Mouse (Mus musculus): ENCODE measurements at regions not wholly inside any gene's neighbourhood (a gene's known extent, or its start where the extent isn't known, plus 50 kb on each side); places are given as distances from the start of the nearest gene placed in this dataset.

DNA sequence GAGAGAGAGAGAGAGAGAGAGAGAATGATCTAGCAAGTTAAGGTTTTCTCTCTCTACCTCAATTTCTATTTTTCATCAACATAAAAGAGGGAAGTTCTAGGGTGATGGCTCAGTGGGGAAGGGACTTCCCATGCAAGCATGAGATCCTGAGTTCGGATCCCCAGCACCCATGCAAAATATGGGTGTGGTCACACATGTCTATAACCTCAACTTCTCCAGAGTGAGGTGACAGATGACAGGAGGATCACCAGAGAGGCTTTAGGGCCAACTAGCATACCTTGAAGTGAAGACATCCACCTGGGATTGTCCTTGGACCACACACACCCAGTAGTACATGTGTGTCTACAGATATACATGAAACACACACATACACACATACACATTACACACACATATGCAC, 306.7 kb upstream of the Kazn start:
- Histone ChIP-seq H3K36me3 (no peaks in the 10 kb centered on the region), H3K27ac (no peak overlapping the region), H3K9ac (replicated peaks) (no peak overlapping the region), H3K4me1 (replicated peaks) (peaks cover 13% of the 10 kb centered on the region), H3K27me3 (no peaks in the 10 kb centered on the region), H3K4me3 (replicated peaks) (no peak overlapping the region), H3K4me2 (no peak overlapping the region), H3K9me3 (no peaks in the 10 kb centered on the region)
- WGBS, result 90% methylated on average over 1 of the region's 1 CpGs
- no peak for ATAC-seq (ENCODE audit: insufficient number of reproducible peaks, insufficient read depth, low FRiP score, low TSS enrichment, low read depth)

DNA sequence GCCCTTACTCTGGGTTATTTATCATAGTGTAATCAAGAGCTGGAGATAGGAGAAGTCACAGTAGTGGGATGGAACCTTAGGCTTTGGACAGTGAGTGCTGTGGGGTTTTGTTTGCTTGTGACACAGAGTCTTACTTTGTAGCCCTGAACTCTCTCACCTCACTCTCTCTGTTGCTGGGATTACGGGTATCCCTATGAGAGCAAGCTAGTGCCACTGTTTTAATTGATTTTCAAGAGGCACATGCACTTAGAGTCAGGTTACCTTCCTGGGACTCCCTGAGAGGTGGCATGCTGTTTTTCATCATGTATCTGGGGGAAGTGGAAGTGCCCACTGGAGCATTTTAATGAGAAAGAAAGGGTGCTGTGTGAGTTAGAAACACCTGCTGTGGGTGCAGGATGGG, 306.0 kb upstream of the Kazn start:
- no peaks in the 10 kb centered on the region for H3K36me3 ChIP-seq
- H3K27ac ChIP-seq, result no peak overlapping the region
- no peaks in the 10 kb centered on the region for H3K9me3 ChIP-seq
- no peak overlapping the region for H3K4me3 ChIP-seq (replicated peaks)
- H3K27me3 ChIP-seq, result no peaks in the 10 kb centered on the region
- no peak overlapping the region for H3K4me2 ChIP-seq
- H3K4me1 ChIP-seq (replicated peaks), result peaks cover 13% of the 10 kb centered on the region
- no peak overlapping the region for H3K9ac ChIP-seq (replicated peaks)
- no peak for ATAC-seq (ENCODE audit: insufficient number of reproducible peaks, insufficient read depth, low FRiP score, low TSS enrichment, low read depth)
- WGBS, result 31% methylated on average over 1 of the region's 1 CpGs

DNA sequence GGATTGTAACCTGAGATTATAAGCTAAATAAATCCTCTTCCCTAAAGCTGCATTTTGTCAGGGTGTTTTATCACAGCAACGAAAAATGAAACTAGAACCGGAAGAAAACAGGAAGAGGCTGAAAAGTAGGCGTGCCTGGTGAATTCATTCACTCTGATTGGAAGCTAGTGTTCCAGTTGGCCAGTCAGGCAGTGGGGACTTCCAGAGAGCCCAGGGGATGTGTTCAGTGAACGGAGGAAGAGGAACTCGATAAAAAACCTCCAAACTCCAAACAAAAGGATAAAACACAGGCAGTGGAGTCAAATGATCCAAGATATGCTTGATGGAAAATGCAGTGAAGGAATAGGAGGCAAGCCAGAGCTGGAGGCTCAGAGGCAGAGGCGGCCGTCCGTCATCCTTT, 305.5 kb upstream of the Kazn start:
- no peak overlapping the region for H3K27ac ChIP-seq
- H3K4me1 ChIP-seq (replicated peaks), result peaks cover 13% of the 10 kb centered on the region
- no peak for ATAC-seq (ENCODE audit: insufficient number of reproducible peaks, insufficient read depth, low FRiP score, low TSS enrichment, low read depth)
- H3K36me3 ChIP-seq, result no peaks in the 10 kb centered on the region
- H3K9me3 ChIP-seq, result no peaks in the 10 kb centered on the region
- no peak overlapping the region for H3K4me2 ChIP-seq
- no peak overlapping the region for H3K9ac ChIP-seq (replicated peaks)
- H3K4me3 ChIP-seq (replicated peaks), result no peak overlapping the region
- H3K27me3 ChIP-seq, result no peaks in the 10 kb centered on the region
- 88% methylated on average over 8 of the region's 8 CpGs for WGBS

DNA sequence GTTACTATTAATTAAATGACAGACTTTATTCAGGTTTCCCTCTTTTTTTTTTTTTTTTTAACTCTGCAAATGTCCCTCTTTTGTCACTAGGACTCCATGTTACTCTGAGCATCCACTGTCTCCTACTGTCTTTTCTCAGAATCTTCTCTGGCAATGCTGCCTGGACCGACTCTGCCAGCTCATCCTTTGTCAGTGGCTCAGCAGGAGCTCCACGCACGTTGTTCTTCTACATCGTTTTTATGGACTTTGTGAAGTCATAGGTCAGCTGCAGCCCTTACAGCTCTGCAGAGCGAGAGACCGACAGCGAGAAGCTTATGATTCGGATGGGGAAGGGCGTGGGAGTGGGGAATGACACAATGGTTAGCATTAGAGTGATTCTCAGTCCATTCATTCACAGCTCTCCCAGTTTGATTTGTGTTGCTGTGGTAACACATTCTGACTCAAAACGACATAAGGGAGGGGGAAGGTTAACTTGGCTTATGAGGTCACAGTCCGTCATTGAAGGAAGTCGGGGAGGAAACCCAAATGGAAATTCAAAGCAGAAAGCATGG, 300.1 kb upstream of the Kazn start:
- 76% methylated on average over 12 of the region's 12 CpGs for WGBS
- Histone ChIP-seq H3K4me1 (replicated peaks) (peaks cover 10% of the 10 kb centered on the region), H3K27ac (no peak overlapping the region), H3K4me3 (replicated peaks) (no peak overlapping the region), H3K36me3 (no peaks in the 10 kb centered on the region), H3K27me3 (no peaks in the 10 kb centered on the region), H3K9me3 (peaks cover 4% of the 10 kb centered on the region; the same call in 1 of the 2 replicates), H3K4me2 (no peak overlapping the region), H3K9ac (replicated peaks) (no peak overlapping the region)
- ATAC-seq (ENCODE audit: insufficient number of reproducible peaks, insufficient read depth, low FRiP score, low TSS enrichment, low read depth), result no peak

DNA sequence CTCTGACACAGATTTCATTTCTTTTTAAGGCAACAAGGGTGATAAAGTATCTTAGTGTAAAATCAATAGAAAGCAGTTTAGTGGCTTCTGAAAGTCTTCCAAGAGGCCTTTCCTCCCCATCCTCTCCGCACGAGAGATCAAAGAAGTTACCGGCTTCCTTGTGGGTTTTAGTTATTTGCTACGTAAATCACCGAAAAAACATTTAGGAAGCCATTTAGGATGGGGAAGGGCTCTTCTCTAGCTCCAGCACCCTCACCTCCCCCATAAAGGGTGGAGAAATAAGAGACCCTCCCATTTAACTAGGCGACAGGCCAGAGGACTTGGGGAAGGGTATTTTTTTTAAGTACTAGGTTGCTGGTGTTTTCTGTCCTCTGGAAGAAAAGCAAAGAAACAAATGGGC, 287.9 kb upstream of the Kazn start:
- no peaks in the 10 kb centered on the region for H3K4me1 ChIP-seq (replicated peaks)
- H3K27me3 ChIP-seq, result no peaks in the 10 kb centered on the region
- no peak overlapping the region for H3K27ac ChIP-seq
- H3K4me3 ChIP-seq (replicated peaks), result no peak overlapping the region
- WGBS, result 22% methylated on average over 6 of the region's 6 CpGs
- H3K9me3 ChIP-seq, result no peaks in the 10 kb centered on the region
- no peak overlapping the region for H3K9ac ChIP-seq (replicated peaks)
- H3K36me3 ChIP-seq, result no peaks in the 10 kb centered on the region
- no peak for ATAC-seq (ENCODE audit: insufficient number of reproducible peaks, insufficient read depth, low FRiP score, low TSS enrichment, low read depth)
- H3K4me2 ChIP-seq, result no peak overlapping the region

DNA sequence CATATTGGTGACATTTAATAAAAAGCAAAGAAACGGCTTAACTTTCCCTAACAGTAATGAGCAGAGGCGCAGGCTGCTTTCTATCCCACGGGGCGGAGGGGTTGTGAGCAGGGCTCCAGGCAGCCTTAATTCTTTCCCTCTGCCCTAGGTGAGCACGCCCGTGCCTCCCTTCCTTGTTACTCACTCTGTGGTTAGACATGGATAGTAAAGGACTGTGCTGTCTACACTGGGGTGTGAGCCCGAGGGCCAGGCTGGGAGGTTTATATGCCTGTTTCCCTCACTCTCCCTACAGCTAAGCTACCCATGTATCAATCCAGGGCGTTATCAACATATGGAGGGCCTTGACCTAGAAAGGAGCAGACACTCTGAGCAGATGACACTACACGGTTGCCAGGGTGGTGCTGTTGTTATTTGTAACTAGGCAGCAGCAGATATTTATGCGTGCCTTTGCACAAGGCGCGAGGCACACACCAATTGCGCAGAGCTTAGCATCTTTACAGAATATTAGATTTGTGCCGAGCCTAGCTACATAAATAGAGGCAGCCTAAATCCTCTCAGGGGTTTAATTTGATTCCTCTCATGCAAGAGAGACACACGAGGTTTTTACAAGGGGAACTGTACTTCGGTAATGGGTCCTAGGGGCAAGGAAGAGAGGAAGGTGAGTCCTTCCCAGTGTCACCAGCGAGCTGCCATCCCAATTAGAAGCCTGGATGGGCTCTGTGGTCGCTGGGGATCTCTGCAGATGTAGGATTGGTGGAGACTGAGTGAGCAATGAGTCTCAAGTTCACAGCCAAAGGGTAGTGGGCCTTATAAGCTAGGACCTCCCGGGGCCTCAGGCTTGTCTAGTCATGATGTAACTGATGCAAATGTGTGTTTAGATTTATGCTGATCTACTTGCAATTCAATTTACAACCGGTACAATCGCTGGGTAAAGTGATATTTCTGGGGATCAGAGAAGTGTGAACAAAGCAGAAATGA, 278.6 kb upstream of the Kazn start:
- Histone ChIP-seq H3K4me3 (replicated peaks) (no peak overlapping the region), H3K36me3 (no peaks in the 10 kb centered on the region), H3K9ac (replicated peaks) (no peak overlapping the region), H3K4me1 (replicated peaks) (no peaks in the 10 kb centered on the region), H3K27me3 (0 out of 2 replicates have a peak, but pooled peaks cover 3% of the 10 kb centered on the region), H3K27ac (no peak overlapping the region), H3K4me2 (no peak overlapping the region), H3K9me3 (peaks cover 5% of the 10 kb centered on the region; the same call in 1 of the 2 replicates)
- 68% methylated on average over 21 of the region's 21 CpGs for WGBS
- ATAC-seq (ENCODE audit: insufficient number of reproducible peaks, insufficient read depth, low FRiP score, low TSS enrichment, low read depth), result no peak

DNA sequence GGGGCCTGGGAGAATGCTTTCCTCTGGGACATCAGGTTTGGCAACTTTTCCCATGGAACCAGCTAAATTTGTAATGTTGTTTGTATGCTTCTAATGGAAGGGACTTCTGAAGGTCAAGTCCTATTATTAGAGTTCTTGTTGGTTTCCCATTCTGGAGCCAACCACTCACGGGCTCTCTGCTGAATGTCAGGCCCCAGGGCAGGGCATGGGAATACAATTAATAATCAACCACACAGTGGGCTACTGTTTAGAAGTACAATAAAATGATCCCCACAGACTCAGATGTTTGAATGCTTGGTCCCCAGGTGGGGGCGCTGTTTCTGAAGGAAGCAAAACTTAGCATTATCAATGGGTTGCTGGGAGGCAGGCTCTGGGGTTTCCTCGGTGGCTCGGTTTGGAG, 275.6 kb upstream of the Kazn start:
- Histone ChIP-seq H3K27me3 (0 out of 2 replicates have a peak, but pooled peaks cover 3% of the 10 kb centered on the region), H3K9me3 (peaks cover 6% of the 10 kb centered on the region; the same call in 1 of the 2 replicates), H3K4me3 (replicated peaks) (no peak overlapping the region), H3K4me1 (replicated peaks) (no peaks in the 10 kb centered on the region), H3K36me3 (no peaks in the 10 kb centered on the region), H3K4me2 (no peak overlapping the region), H3K9ac (replicated peaks) (no peak overlapping the region), H3K27ac (no peak overlapping the region)
- 85% methylated on average over 4 of the region's 4 CpGs for WGBS
- no peak for ATAC-seq (ENCODE audit: insufficient number of reproducible peaks, insufficient read depth, low FRiP score, low TSS enrichment, low read depth)

DNA sequence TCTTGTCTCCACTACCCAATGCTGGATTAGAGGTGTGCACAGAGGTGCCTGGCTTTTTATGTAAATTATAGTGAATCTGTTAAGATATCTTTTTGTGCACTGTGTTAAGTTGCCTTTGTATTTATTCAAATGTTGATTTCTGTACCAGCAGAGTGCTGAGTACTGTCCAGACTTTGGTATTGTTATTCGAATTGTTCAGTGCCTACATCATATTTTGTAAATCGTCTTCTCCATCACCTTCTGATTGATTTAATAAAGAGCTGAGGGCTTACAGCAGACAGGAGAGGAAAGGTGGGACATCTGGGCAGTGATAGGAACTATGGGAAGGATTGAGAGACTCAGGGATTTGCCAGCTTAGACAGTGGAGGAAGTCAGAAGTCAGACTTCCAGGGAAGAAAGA, 270.2 kb upstream of the Kazn start:
- H3K36me3 ChIP-seq, result no peaks in the 10 kb centered on the region
- H3K4me2 ChIP-seq, result no peak overlapping the region
- 87% methylated on average over 2 of the region's 2 CpGs for WGBS
- no peak overlapping the region for H3K9ac ChIP-seq (replicated peaks)
- no peak overlapping the region for H3K27ac ChIP-seq
- ATAC-seq (ENCODE audit: insufficient number of reproducible peaks, insufficient read depth, low FRiP score, low TSS enrichment, low read depth), result no peak
- peaks cover 6% of the 10 kb centered on the region; the same call in 1 of the 2 replicates for H3K4me1 ChIP-seq (replicated peaks)
- no peak overlapping the region for H3K4me3 ChIP-seq (replicated peaks)
- peaks cover 5% of the 10 kb centered on the region; the same call in 1 of the 2 replicates for H3K9me3 ChIP-seq
- H3K27me3 ChIP-seq, result no peaks in the 10 kb centered on the region

DNA sequence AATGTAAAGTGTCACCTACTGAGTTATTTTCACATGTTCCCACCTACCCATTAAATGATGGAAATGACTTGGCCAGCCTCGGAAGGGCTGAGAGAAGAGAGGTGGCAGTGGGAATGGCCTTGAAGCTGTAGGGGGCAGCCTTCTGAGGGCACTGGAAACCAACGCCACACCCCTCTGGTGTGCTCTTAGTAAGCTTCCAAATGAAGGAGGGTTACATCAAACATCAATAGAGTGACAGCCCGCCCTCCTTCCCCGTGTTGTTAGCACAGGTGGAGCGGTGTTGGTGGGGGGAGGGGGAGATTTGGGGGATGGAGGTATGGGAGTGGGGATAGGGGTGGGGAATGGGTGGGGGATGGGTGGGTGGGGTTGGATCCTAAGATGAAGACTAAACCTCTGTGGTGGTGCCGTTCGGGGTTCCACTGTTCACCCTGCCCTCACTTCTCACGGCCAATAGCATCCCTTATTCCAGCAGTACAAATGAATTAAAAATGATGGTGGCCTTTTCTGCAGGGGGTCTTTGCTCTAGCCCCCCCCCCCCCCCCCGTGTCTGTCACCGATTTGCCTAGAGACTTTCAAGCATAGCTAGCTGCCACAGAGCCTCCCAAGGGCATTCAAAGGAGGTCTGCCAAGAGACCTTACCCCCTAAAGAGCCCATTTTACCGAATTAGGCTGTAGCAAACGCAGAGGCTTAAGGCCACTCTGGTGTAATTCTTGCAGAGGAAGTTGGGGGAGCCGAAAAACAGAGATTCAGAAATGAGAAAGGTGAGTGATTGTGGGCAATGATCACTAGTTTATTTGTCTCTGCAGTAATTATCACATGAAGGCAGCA, 267.4 kb upstream of the Kazn start:
- WGBS, result 12% methylated on average over 12 of the region's 13 CpGs
- Histone ChIP-seq H3K4me1 (replicated peaks) (peaks cover 6% of the 10 kb centered on the region; the same call in 1 of the 2 replicates), H3K4me3 (replicated peaks) (no peak overlapping the region), H3K4me2 (no peak overlapping the region), H3K36me3 (no peaks in the 10 kb centered on the region), H3K9me3 (no peaks in the 10 kb centered on the region), H3K9ac (replicated peaks) (no peak overlapping the region), H3K27ac (no peak overlapping the region), H3K27me3 (no peaks in the 10 kb centered on the region; the same call in 1 of the 2 replicates)
- no peak for ATAC-seq (ENCODE audit: insufficient number of reproducible peaks, insufficient read depth, low FRiP score, low TSS enrichment, low read depth)

DNA sequence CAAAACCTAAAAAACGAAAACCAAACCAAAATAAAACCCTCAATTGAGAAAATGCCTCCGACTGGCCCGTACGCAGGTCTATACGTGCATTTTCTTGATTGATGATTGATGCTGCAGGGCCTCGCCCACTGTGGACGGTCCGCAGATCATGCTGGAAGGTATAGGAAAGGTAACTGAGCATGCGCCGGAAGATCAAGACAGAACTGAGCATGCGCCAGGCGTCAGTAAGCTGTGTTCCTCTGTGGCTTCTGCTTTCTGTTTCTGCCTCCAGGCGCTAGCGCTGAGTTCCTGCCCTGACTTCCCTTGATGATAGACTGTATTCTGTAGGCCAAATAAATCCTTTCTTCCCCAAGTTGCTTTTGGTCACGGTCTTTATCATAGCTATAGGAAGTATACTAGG, 264.6 kb upstream of the Kazn start:
- 92% methylated on average over 15 of the region's 15 CpGs for WGBS
- no peaks in the 10 kb centered on the region for H3K36me3 ChIP-seq
- no peak for ATAC-seq (ENCODE audit: insufficient number of reproducible peaks, insufficient read depth, low FRiP score, low TSS enrichment, low read depth)
- no peak overlapping the region for H3K4me2 ChIP-seq
- no peaks in the 10 kb centered on the region; the same call in 1 of the 2 replicates for H3K27me3 ChIP-seq
- H3K27ac ChIP-seq, result no peak overlapping the region
- H3K9me3 ChIP-seq, result no peaks in the 10 kb centered on the region
- no peak overlapping the region for H3K9ac ChIP-seq (replicated peaks)
- H3K4me3 ChIP-seq (replicated peaks), result no peak overlapping the region
- H3K4me1 ChIP-seq (replicated peaks), result peaks cover 16% of the 10 kb centered on the region; the same call in 1 of the 2 replicates

DNA sequence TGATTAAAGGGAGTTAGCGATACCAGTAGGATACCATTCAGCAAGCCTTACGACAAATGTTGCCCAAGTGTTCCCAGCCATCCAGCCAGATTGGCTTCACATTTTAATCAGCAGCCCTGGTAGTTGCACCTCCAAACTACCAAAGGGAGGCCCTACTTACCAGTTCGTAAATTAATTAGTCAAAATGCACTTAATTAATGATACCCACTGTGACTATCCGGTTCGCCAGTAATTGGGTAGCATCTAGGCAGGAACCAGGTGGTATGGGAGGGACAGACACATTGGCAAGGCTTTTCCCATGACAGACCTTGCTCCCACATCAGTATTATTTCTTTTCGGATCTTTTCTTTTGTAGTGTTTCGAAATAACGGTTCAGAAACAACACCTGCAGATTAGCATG, 262.0 kb upstream of the Kazn start:
- H3K9ac ChIP-seq (replicated peaks), result no peak overlapping the region
- peaks cover 7% of the 10 kb centered on the region for H3K27me3 ChIP-seq
- H3K9me3 ChIP-seq, result no peaks in the 10 kb centered on the region
- no peak overlapping the region for H3K4me3 ChIP-seq (replicated peaks)
- peaks cover 34% of the 10 kb centered on the region for H3K4me1 ChIP-seq (replicated peaks)
- H3K36me3 ChIP-seq, result no peaks in the 10 kb centered on the region
- H3K27ac ChIP-seq, result no peak overlapping the region
- no peak overlapping the region for H3K4me2 ChIP-seq
- ATAC-seq (ENCODE audit: insufficient number of reproducible peaks, insufficient read depth, low FRiP score, low TSS enrichment, low read depth), result no peak
- 57% methylated on average over 8 of the region's 8 CpGs for WGBS

Data from limb, embryonic 12.5 days (tissue).